Mouse (Mus musculus): ENCODE data around the gene Spin1. TPM values are rescaled to one million over a fixed set of nuclear protein-coding genes. Genes with fewer than 3 reads are reported as not detected.
A peak's percentile ranks its signal among the peaks of the same experiment; 100 is the strongest.

Spin1 gene
- total RNA-seq, 4 experiments from 2014 or later, result 150 to 177 (median 164) TPM

DNA sequence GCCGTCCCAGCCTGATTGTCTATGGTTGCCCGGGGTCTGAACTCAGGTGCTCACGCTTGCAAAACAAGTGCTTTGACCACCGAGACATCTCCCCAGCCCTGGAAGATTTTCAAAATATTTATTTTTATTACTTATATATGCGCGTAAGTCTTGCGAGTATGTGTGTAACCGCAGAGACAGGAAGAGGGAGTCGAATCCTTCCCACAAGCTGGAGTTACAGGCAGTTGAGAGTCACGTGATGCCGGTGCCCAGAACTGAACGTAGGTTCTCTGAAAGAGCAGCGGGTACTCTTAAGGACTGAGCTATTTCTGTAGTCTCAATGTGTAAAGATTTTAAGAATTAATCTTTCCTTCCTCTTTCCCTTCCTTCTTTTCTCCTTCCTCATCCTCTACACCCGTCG is 93.2 kb downstream of the Spin1 start:
- DNase-seq (ENCODE audit: low spot score in 2 of 2), result no peak

DNA sequence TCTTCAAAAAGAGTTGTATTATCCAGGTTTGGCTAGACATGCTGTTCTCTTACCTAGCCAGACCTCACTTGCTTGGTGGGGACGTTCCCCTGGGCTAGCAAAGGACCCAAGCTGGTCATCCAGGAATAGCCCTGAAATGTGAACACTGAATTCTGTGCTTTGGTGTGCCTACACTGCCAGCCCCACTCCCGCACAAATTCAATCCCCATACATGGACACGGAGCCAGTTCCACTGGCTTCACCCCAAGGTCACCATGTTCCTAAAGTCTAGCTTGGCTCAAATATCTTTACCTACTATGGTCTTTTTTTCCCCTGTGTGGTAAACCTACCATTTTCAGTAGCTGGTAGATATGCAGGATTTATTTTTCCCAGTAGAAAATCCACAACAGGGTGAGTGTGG is 97.0 kb downstream of the Spin1 start:
- DNase-seq (ENCODE audit: low spot score in 2 of 2), result no peak

DNA sequence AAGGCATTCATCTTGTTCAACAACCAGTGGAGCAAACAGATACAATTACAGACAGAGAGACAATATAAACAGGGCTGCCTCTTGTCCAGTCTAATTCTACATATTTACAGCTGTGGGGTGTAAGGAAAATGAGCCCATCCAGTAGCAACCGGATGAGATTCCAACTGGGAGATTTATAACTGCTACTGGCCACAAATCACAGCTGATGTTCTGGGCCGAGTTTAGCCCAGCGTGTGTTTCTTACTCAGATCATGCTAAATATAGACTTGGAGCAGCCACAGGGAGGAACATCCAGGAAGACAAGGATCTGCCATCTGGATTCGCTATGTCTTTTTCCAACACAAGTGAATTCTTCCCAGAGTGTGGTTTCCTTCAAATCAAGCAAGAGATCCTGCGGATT is 97.5 kb downstream of the Spin1 start:
- DNase-seq (ENCODE audit: low spot score in 2 of 2), result peak; percentile 22 to 36

Other genes starting within 250 kb of the Spin1 start
- gene Nxnl2, start 70.1 kb downstream of the Spin1 start, total RNA-seq (2022), result under 1 TPM; 0.27 to 0.79 (median 0.55) TPM

All from layer of hippocampus, adult 8-10 months (tissue).